Mouse (Mus musculus): ENCODE measurements around the gene Cass4. TPM values are rescaled to one million over a fixed set of nuclear protein-coding genes. Genes with fewer than 3 reads are reported as not detected.

The Cass4 gene
- polyA plus RNA-seq, 1 experiment from 2014 or later, result 0.22 TPM

DNA sequence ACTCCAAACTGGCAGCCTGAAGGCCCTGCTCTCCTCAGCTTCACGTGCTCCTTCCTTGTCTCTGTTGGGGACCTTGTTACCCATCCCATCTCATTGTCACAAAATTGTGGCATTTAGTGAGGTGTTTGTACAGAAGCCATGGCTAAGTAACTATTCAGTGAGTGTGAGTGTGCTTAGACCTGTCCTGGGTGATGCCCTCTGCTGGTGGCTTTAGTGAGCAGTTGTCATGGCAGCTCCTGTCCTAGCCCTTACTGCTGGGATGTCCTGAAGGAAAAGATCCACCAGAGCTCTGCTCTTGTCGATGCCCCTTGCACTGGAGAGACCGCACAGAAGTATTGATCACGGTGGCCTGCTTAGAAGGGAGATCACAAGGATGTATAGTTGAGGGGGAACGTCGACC is 53.7 kb downstream of the Cass4 start:
- no peak overlapping the region for H3K9ac ChIP-seq
- H3K4me3 ChIP-seq, result no peak overlapping the region
- no peaks in the 10 kb centered on the region for H3K9me3 ChIP-seq
- WGBS, result 85% methylated on average over 6 of the region's 6 CpGs
- ATAC-seq (ENCODE audit: insufficient number of reproducible peaks, insufficient read depth, low FRiP score, low TSS enrichment, low read depth), result no peak
- H3K4me2 ChIP-seq, result no peak overlapping the region
- peaks cover 76% of the 10 kb centered on the region for H3K36me3 ChIP-seq
- no peaks in the 10 kb centered on the region for H3K27me3 ChIP-seq
- no peaks in the 10 kb centered on the region for H3K4me1 ChIP-seq
- no peak overlapping the region for H3K27ac ChIP-seq

DNA sequence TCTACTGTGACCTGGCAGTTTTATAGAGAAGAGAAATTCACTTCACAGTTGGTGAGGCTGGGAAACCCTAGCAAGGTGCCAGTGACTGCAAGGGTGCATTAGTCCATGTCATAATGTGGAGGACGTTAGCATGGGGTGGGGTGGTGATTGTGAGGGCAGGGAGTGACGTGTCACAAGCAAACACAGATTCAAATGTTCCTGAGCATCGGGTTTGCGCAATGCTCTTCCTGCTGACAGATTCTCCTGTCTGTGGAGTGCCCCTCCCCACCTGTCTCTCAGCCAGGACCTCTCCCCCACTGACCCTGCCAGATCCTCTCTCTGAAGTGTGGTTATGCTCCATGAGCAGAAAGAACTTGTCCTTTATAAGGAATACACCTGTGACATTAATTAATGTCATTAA is 54.7 kb downstream of the Cass4 start:
- peaks cover 86% of the 10 kb centered on the region for H3K36me3 ChIP-seq

DNA sequence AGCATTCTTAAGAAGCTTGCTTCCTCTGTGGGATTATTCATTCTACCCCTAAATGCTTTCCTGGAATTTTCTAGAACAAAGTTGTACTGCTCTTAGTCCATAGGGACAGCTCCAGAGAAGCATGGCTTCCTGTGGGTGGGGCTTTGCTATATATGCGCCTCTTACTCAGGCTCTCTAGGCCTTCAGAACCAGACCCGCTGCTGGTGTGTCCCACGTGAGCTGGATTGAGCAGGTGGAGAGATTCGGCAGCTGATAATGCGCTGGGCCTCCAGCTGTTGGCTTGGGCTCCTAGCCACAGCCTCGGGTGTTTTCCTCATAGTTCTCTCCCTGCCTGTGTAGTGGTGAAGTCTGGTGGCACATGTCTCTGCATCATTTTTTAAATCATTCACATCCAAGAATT is 57.0 kb downstream of the Cass4 start:
- Histone ChIP-seq H3K27ac (no peak overlapping the region), H3K9ac (no peak overlapping the region), H3K4me3 (no peak overlapping the region), H3K9me3 (no peaks in the 10 kb centered on the region), H3K4me2 (no peak overlapping the region), H3K36me3 (peaks cover 91% of the 10 kb centered on the region), H3K4me1 (no peaks in the 10 kb centered on the region), H3K27me3 (no peaks in the 10 kb centered on the region)
- 81% methylated on average over 6 of the region's 6 CpGs for WGBS
- no peak for ATAC-seq (ENCODE audit: insufficient number of reproducible peaks, insufficient read depth, low FRiP score, low TSS enrichment, low read depth)

More for the DNA sequence above, 54.7 kb downstream of the Cass4 start:
- Histone ChIP-seq H3K4me2 (no peak overlapping the region), H3K27me3 (no peaks in the 10 kb centered on the region), H3K27ac (no peak overlapping the region), H3K9ac (no peak overlapping the region), H3K9me3 (no peaks in the 10 kb centered on the region), H3K4me3 (no peak overlapping the region), H3K4me1 (no peaks in the 10 kb centered on the region)
- 85% methylated on average over 4 of the region's 4 CpGs for WGBS
- no peak for ATAC-seq (ENCODE audit: insufficient number of reproducible peaks, insufficient read depth, low FRiP score, low TSS enrichment, low read depth)

DNA sequence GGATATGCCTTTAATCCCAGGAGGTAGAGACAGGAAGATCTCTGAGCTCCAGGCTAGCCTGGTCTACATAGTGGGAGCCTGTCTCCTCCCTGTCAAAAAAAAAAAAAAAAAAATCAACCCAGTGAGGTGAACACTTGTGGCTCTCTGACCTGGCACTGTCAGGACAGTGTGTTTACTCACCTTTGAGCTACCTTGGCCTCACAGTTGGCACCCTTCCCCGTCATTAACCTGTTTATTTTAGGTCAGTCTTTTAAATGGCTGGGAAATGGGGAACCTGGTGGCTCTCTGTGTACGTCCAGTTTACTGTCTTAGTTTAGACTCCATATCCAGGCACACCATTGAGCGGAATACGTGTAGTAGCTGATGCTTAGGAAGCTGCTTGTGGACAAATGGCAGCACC is 58.4 kb downstream of the Cass4 start:
- WGBS, result 93% methylated on average over 4 of the region's 4 CpGs
- Histone ChIP-seq H3K4me1 (no peaks in the 10 kb centered on the region), H3K9me3 (no peaks in the 10 kb centered on the region), H3K4me2 (no peak overlapping the region), H3K4me3 (no peak overlapping the region), H3K36me3 (peaks cover 91% of the 10 kb centered on the region), H3K27me3 (no peaks in the 10 kb centered on the region), H3K9ac (no peak overlapping the region), H3K27ac (no peak overlapping the region)
- ATAC-seq (ENCODE audit: insufficient number of reproducible peaks, insufficient read depth, low FRiP score, low TSS enrichment, low read depth), result no peak

DNA sequence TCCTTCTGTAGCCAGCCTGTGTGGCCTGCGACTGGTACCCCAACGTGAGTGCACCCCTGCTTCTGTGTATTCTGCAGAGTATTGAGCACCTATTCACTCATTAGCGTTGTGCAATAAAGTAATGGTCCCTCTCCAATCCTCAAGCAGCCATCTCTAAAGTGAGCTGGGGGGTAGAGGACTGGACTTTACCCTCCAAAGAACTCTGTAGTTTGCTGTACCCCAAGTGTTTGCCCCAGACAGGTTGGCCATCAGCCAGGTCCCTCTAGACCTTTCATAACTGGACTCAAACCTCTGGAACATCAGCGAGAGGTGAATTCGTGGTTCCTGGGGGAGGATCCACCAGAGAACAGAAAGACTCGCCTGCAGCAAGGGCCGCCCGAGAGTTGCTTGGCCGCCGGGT is 58.9 kb downstream of the Cass4 start:
- no peaks in the 10 kb centered on the region for H3K9me3 ChIP-seq
- no peaks in the 10 kb centered on the region for H3K27me3 ChIP-seq
- H3K36me3 ChIP-seq, result peaks cover 91% of the 10 kb centered on the region
- no peak overlapping the region for H3K27ac ChIP-seq
- ATAC-seq (ENCODE audit: insufficient number of reproducible peaks, insufficient read depth, low FRiP score, low TSS enrichment, low read depth), result no peak
- H3K4me1 ChIP-seq, result no peaks in the 10 kb centered on the region
- no peak overlapping the region for H3K9ac ChIP-seq
- no peak overlapping the region for H3K4me2 ChIP-seq
- H3K4me3 ChIP-seq, result no peak overlapping the region
- WGBS, result 92% methylated on average over 10 of the region's 10 CpGs

DNA sequence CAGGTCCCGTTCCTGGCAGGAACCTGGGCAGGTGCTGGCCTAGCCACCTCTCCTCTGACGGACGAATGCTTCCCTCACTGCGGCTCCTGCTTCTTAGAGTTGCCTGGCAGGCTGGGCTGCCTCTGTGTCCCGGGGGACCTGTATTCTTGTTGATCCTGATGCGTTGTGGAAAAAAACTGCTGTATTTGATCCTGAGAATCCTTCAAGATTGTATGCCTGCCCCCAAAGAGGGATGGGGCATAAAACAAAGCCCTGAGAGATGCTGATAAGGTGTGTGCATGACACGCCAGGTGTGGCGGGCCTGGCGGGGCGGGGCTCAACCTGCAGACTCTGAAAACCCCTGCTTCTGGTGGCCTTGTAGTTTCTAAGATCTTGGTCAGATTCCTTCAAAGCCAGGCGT is 64.9 kb downstream of the Cass4 start, which contains the start of gene Gcnt7:
TSS of gene Gcnt7 (minus strand) at position 101 of the 400 bp plus-strand sequence.
- ATAC-seq (ENCODE audit: insufficient number of reproducible peaks, insufficient read depth, low FRiP score, low TSS enrichment, low read depth), result no peak
- H3K4me3 ChIP-seq, result no peak within 1 kb of the TSS
- H3K4me2 ChIP-seq, result no peak within 1 kb of the TSS
- H3K4me1 ChIP-seq, result no peaks in the 10 kb centered on the region
- H3K27ac ChIP-seq, result no peak within 1 kb of the TSS
- H3K9me3 ChIP-seq, result no peaks in the 10 kb centered on the region
- H3K27me3 ChIP-seq, result no peaks in the 10 kb centered on the region
- H3K9ac ChIP-seq, result no peak within 1 kb of the TSS
- WGBS, result 77% methylated on average over 11 of the region's 11 CpGs
- H3K36me3 ChIP-seq, result peaks cover 70% of the 10 kb centered on the region

DNA sequence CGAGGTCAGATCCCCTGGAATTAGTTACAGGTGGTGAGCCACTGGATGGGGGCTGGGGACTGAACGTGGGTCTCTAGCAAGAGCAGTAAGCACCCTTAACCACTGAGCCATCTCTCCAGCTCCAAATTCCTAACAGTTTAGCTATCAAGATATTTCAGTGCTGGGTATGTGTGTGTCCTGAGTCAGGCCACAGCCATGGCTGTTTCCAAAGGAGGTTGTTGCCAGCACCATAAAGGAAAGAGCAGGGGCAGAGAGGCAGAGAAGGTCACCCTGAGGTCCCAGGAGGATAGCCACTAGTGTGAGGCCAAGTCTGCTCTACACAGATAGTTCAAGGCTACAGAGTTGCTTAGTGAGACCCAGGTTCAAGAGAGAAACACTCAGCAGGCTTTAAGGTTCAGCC is 67.1 kb downstream of the Cass4 start:
- Histone ChIP-seq H3K4me1 (no peaks in the 10 kb centered on the region), H3K27ac (no peak overlapping the region), H3K9me3 (no peaks in the 10 kb centered on the region), H3K4me3 (no peak overlapping the region), H3K4me2 (no peak overlapping the region), H3K36me3 (peaks cover 75% of the 10 kb centered on the region), H3K9ac (no peak overlapping the region), H3K27me3 (no peaks in the 10 kb centered on the region)
- 40% methylated on average over 2 of the region's 2 CpGs for WGBS
- no peak for ATAC-seq (ENCODE audit: insufficient number of reproducible peaks, insufficient read depth, low FRiP score, low TSS enrichment, low read depth)

DNA sequence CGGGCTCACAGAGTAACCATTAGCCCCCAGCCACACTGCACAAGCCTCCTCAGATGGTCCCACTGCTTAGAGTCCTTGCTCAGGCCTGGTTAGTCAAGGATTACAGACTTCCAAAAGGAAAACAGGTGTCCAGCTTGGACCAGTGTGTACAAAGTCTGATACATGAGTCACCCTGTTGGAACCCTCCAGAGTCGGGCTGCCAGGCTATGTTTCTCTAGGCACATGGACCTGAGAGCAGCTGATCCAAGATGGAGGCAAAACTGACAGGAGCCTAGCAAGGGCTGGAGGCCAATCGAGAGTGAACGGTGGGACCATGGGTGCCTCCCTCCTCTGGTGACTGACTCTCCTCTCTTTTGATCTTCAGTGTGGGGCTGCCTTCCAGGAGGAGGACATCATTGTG is 69.2 kb downstream of the Cass4 start:
- 88% methylated on average over 4 of the region's 4 CpGs for WGBS
- Histone ChIP-seq H3K4me1 (no peaks in the 10 kb centered on the region), H3K27ac (no peak overlapping the region), H3K9me3 (no peaks in the 10 kb centered on the region), H3K36me3 (peaks cover 74% of the 10 kb centered on the region), H3K4me2 (no peak overlapping the region), H3K27me3 (no peaks in the 10 kb centered on the region), H3K4me3 (no peak overlapping the region), H3K9ac (no peak overlapping the region)
- no peak for ATAC-seq (ENCODE audit: insufficient number of reproducible peaks, insufficient read depth, low FRiP score, low TSS enrichment, low read depth)

DNA sequence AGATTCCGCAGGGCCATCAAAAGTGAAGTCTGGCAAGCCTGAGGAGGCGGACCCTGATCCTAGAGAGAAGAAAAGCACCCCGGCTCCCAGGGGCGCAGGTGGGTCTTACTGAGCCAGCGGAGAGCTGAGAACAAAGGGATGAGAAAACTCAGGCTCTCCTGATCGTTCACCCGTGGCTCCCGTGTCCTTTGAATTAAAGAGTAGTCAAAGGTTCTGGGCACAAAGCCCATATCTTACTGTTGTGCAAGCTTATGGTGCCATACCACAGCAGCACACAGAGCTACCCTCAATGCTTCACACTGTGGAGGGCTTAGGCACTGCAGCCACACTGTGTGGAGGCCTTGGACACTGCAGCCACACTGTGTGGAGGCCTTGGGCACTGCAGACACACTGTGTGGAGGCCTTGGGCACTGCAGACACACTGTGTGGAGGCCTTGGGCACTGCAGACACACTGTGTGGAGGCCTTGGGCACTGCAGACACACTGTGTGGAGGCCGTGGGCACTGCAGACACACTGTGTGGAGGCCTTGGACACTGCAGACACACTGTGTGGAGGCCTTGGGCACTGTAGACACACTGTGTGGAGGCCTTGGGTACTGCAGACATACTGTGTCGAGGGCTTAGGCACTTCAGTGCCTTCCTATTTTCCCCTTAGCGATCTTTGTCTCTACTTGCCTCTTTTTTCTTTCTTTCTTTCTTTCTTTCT is 73.0 kb downstream of the Cass4 start:
- no peak for ATAC-seq (ENCODE audit: insufficient number of reproducible peaks, insufficient read depth, low FRiP score, low TSS enrichment, low read depth)
- H3K4me2 ChIP-seq, result no peak overlapping the region
- WGBS, result 90% methylated on average over 11 of the region's 11 CpGs
- H3K4me1 ChIP-seq, result no peaks in the 10 kb centered on the region
- H3K27me3 ChIP-seq, result no peaks in the 10 kb centered on the region
- peaks cover 81% of the 10 kb centered on the region for H3K36me3 ChIP-seq
- no peak overlapping the region for H3K27ac ChIP-seq
- no peak overlapping the region for H3K9ac ChIP-seq
- no peak overlapping the region for H3K4me3 ChIP-seq
- H3K9me3 ChIP-seq, result no peaks in the 10 kb centered on the region

DNA sequence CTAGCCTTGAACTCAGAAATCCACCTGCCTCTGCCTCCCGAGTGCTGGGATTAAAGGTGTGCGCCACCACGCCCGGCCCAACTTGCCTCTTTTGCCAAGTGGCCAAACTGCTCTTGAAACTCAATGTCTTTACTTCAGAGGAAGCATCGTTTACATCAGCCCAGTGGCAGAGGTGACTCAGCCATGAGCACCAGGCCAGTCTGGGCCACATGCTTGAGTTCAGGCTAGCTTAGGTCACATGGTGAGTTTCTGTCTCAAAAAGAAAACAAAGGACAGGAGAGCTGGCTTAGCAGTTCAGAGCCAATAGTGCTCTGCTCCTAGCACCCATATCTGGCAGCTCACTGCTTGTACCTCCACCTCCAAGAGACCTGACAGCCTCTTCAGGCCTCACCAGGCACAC is 73.6 kb downstream of the Cass4 start:
- 94% methylated on average over 5 of the region's 5 CpGs for WGBS
- Histone ChIP-seq H3K9me3 (no peaks in the 10 kb centered on the region), H3K27ac (no peak overlapping the region), H3K27me3 (no peaks in the 10 kb centered on the region), H3K9ac (no peak overlapping the region), H3K4me2 (no peak overlapping the region), H3K4me3 (no peak overlapping the region), H3K36me3 (peaks cover 75% of the 10 kb centered on the region), H3K4me1 (no peaks in the 10 kb centered on the region)
- ATAC-seq (ENCODE audit: insufficient number of reproducible peaks, insufficient read depth, low FRiP score, low TSS enrichment, low read depth), result no peak

DNA sequence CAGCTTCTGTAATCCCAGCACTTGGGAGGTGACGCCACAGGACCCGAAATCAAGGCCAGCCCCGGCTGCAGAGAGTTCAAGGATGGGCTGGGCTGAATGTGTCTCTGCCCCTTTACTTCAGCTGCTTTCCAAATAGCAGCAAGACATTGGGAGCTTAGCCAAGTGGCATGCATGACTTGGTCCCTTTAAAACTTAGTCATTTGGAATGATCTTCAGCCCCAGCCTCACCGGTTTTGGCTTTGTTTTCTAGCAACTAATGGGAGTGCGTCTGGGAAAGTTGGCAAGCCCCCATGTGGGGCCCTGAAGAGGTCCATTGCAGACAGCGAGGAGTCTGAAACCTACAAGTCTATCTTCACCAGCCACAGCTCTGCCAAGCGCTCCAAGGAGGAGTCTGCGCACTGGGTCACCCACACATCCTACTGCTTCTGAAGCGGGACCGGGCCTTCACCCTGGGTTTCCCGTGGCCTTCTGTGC is 74.8 kb downstream of the Cass4 start:
- no peak for ATAC-seq (ENCODE audit: insufficient number of reproducible peaks, insufficient read depth, low FRiP score, low TSS enrichment, low read depth)
- Histone ChIP-seq H3K27ac (no peak overlapping the region), H3K9ac (no peak overlapping the region), H3K4me3 (no peak overlapping the region), H3K27me3 (no peaks in the 10 kb centered on the region), H3K9me3 (no peaks in the 10 kb centered on the region), H3K4me2 (no peak overlapping the region), H3K4me1 (peaks cover 7% of the 10 kb centered on the region), H3K36me3 (peaks cover 63% of the 10 kb centered on the region)
- WGBS, result 88% methylated on average over 11 of the region's 11 CpGs

DNA sequence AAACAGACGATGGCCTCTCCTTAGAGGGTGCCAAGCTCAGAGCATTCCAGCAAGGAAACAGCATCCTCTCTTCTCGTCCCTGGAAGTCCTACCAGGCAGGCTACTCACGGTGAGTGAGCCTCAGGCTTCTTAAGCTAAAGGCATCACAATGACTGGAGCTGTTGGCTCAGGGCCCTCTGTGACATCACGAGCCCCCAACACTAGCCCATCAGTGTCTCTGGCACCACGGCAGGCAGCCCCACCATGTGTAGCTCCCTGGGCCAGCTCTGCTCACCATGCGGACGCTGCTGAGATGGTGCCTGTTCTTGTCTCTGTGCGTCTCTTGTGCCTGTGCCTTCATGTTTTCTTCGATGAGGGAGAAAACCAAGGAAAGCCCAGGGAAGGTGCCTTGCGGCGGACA is 78.7 kb downstream of the Cass4 start, which contains the start of gene Fam209:
TSS of gene Fam209 (plus strand) at position 203 of the 400 bp plus-strand sequence.
- Histone ChIP-seq H3K4me3 (no peak within 1 kb of the TSS), H3K27me3 (peaks cover 3% of the 10 kb centered on the region; the same call in 1 of the 2 replicates), H3K36me3 (peaks cover 28% of the 10 kb centered on the region), H3K27ac (peak within 1 kb of the TSS; percentile 48; the same call in 1 of the 2 replicates), H3K4me1 (peaks cover 20% of the 10 kb centered on the region), H3K9ac (peak within 1 kb of the TSS; percentile 49; the same call in 1 of the 2 replicates), H3K9me3 (no peaks in the 10 kb centered on the region), H3K4me2 (no peak within 1 kb of the TSS)
- 84% methylated on average over 11 of the region's 11 CpGs for WGBS
- no peak for ATAC-seq (ENCODE audit: insufficient number of reproducible peaks, insufficient read depth, low FRiP score, low TSS enrichment, low read depth)

Measured in embryonic facial prominence, embryonic 13.5 days (tissue).